Mouse (Mus musculus): ENCODE measurements around the gene Dpp7.

- TF ChIP-seq CTCF (IDR thresholded peaks at IDR 0.05; ENCODE audit: low read depth, low read length) = no peak
- TF ChIP-seq POLR2A (IDR thresholded peaks at IDR 0.05; ENCODE audit: borderline replicate concordance, low read depth, low read length) = no peak
Measured at GRCm38 (mm10) chr2:25396597-25396983, 40.4 kb upstream of the Dpp7 start.
